In genomic region chr6:118899688-118900087, GRCm38 (mm10) we compare ENCODE assay signal across 20 mouse cellular contexts.
"Had no signal": no experiment of that assay in that cellular context is flagged by ENCODE, and none has a peak within 500 bp of the region (broad histone marks: within the 10 kb centered on the region; RNA-seq: fewer than 3 reads in every experiment).

No protein-coding gene starts in this region.

- H3K36me3 ChIP-seq: limb, embryonic 12.5 days; limb, embryonic 15.5 days; midbrain, embryonic 12.5 days; midbrain, embryonic 15.5 days; neural tube, embryonic 12.5 days had no signal

- H3K4me3 ChIP-seq: layer of hippocampus, adult 2 months; limb, embryonic 12.5 days; limb, embryonic 15.5 days; midbrain, embryonic 12.5 days; midbrain, embryonic 15.5 days; neural tube, embryonic 12.5 days had no signal

- H3K9me3 ChIP-seq: limb, embryonic 12.5 days; limb, embryonic 15.5 days; midbrain, embryonic 12.5 days; midbrain, embryonic 15.5 days; neural tube, embryonic 12.5 days had no signal

- DNase-seq: layer of hippocampus, postnatal 36 days; left cerebral cortex, postnatal 4 days; liver, postnatal 0 days; lung, embryonic 14.5 days; right cerebral cortex, adult 18-20 months; right cerebral cortex, postnatal 14 days; right cerebral cortex, postnatal 4 days; thymus, adult 2 months; thymus, postnatal 14 days; thymus, postnatal 4 days had no signal

- H3K27me3 ChIP-seq: limb, embryonic 12.5 days; limb, embryonic 15.5 days; midbrain, embryonic 12.5 days; midbrain, embryonic 15.5 days; neural tube, embryonic 12.5 days had no signal

- H3K4me1 ChIP-seq: midbrain, embryonic 12.5 days; midbrain, embryonic 15.5 days; neural tube, embryonic 12.5 days had no signal

- H3K27ac ChIP-seq: kidney, postnatal 0 days; layer of hippocampus, adult 2 months; limb, embryonic 12.5 days; limb, embryonic 15.5 days; liver, embryonic 14.5 days; macrophage; midbrain, embryonic 12.5 days; midbrain, embryonic 15.5 days; neural tube, embryonic 12.5 days; stomach, postnatal 0 days had no signal
